8 mouse cellular contexts compared by ENCODE assay signal in the genomic region with DNA sequence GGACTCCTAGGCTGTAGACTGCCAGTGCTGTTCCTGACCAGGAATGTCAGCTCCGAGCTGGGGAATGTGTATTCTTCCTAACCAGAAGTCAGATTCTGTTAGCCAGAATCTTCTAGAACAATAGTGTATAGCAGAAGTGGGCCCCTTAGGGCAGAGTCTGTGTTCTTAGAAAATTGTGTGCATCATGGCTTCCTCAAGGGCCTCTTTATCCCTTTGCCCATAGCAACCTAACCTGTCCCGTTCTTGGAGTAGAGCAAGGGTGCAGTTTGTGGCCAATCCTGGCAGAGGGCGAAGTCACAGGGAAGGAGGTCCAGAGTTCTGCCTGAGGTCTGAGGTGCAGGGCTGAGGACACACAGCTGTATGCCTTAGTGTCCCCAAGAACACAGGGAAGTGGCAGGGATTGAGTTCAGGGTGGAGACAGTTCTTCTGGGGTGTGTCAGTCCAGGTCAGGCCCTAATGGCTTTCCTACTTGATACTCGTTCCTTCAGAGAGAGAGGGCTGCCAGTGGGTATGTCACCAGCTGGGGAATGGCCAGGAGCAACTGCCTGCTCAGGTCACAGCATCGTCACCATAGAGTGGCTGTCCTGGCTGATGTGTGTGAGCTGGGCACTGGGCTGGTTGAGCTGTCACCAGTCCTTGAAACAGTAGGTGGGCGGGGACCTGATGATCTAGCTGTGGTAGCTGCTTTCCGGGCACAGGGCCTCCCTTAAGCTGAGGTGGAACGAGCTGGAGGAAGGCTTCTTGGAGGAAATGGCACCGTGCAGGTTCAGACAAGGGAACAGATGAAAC. TPM values are rescaled to one million over a fixed set of nuclear protein-coding genes. Genes with fewer than 3 reads are reported as not detected.
A peak's percentile ranks its signal among the peaks of the same experiment; 100 is the strongest.
DNase-seq lines count a peak whose midpoint lies in the region; ATAC-seq lines count a peak whose summit lies in the region.

No protein-coding gene starts in this region.

- DNase-seq in heart, adult 18-20 months = peak; percentile 58 to 60
- DNase-seq in heart, postnatal 25 days (ENCODE audit: low spot score) = no peak
- DNase-seq in embryonic facial prominence, embryonic 10.5 days (ENCODE audit: low spot score) = no peak
- DNase-seq in intestine, embryonic 14.5 days (ENCODE audit: low spot score) = no peak
- no peak for DNase-seq in embryo, embryonic 10.5 days (ENCODE audit: low spot score)
- DNase-seq in yolk sac, embryonic 10.5 days (ENCODE audit: low spot score) = no peak
- no peak for DNase-seq in adipocyte (ENCODE audit: low spot score)

- peaks cover 59% of the 10 kb centered on the region for H3K4me1 ChIP-seq in embryonic facial prominence, embryonic 10.5 days
- H3K4me1 ChIP-seq in intestine, embryonic 14.5 days (replicated peaks; ENCODE audit: control insufficient read depth, insufficient read depth, low read length) = peaks cover 39% of the 10 kb centered on the region

- intact Hi-C loops in heart, postnatal 25 days (cut with DNase I) = no loop called here

- WGBS in embryonic facial prominence, embryonic 10.5 days = 73% methylated on average over 9 of the region's 9 CpGs
- WGBS in intestine, embryonic 14.5 days = 54% methylated on average over 9 of the region's 9 CpGs

- 0 out of 2 replicates have a peak overlapping the region, but pooled peaks have one; percentile 65 for H3K27ac ChIP-seq in embryonic facial prominence, embryonic 10.5 days (replicated peaks)
- peak overlapping the region; percentile 67; the same call in 1 of the 2 replicates for H3K27ac ChIP-seq in intestine, embryonic 14.5 days (ENCODE audit: low read depth)

- peaks cover 4% of the 10 kb centered on the region; the same call in 1 of the 2 replicates for H3K36me3 ChIP-seq in embryonic facial prominence, embryonic 10.5 days (replicated peaks)
- no peaks in the 10 kb centered on the region for H3K36me3 ChIP-seq in intestine, embryonic 14.5 days (ENCODE audit: control insufficient read depth, insufficient read depth, low read length)

- no peaks in the 10 kb centered on the region for H3K9me3 ChIP-seq in embryonic facial prominence, embryonic 10.5 days
- H3K9me3 ChIP-seq in intestine, embryonic 14.5 days (ENCODE audit: control insufficient read depth, low read length) = no peaks in the 10 kb centered on the region

- H3K9ac ChIP-seq in intestine, embryonic 14.5 days (ENCODE audit: low read length) = no peak overlapping the region

- no peak for ATAC-seq in intestine, embryonic 14.5 days (replicated peaks; ENCODE audit: low FRiP score, low TSS enrichment, low read depth)
- ATAC-seq in megakaryocyte progenitor cell, adult 5-6 weeks (replicated peaks; ENCODE audit: poor library complexity) = peak; percentile 13

- no peaks in the 10 kb centered on the region for H3K27me3 ChIP-seq in embryonic facial prominence, embryonic 10.5 days (replicated peaks; ENCODE audit: low read depth, poor library complexity, severe bottlenecking)
- no peaks in the 10 kb centered on the region for H3K27me3 ChIP-seq in intestine, embryonic 14.5 days (replicated peaks; ENCODE audit: control insufficient read depth, insufficient read depth, low read length)

- H3K4me2 ChIP-seq in intestine, embryonic 14.5 days (ENCODE audit: low read length) = no peak overlapping the region

- no peak overlapping the region for H3K4me3 ChIP-seq in embryonic facial prominence, embryonic 10.5 days
- H3K4me3 ChIP-seq in intestine, embryonic 14.5 days (ENCODE audit: low read depth, low read length) = no peak overlapping the region

RNA-seq across cellular contexts. Expression of a gene that starts 27.8 kb away (rescaled TPM):
- total RNA-seq in heart, adult 18-20 months (2021) = 10 to 100 TPM; 51.3 to 52.4 TPM
- total RNA-seq in heart, postnatal 25 days (2021) = 10 to 100 TPM; 41.5 to 45.9 TPM
- polyA plus RNA-seq in embryonic facial prominence, embryonic 10.5 days (2016; fragmentation: Nextera tagmentation; extraction: Ambion mirVana) = 8.8 and 9.3 TPM in 2 replicates
- polyA plus RNA-seq in intestine, embryonic 14.5 days (2014; fragmentation: Nextera tagmentation; extraction: Ambion mirVana) = 8.3 and 9.2 TPM in 2 replicates
- 1.1 and 1.2 TPM in 2 replicates for total RNA-seq in megakaryocyte progenitor cell, adult 5-6 weeks (2015)
- 1.9 and 2.5 TPM in 2 replicates for total RNA-seq in megakaryocyte progenitor cell, adult 5-6 weeks (2017)

Comparison
In these comparisons a context has a peak if more than half of its experiments do, and no peak if none do; other contexts are left out.
1. DNase-seq: peak in heart, adult 18-20 months (2 of 2); none in heart, postnatal 25 days (single experiment), embryonic facial prominence, embryonic 10.5 days (single experiment), intestine, embryonic 14.5 days (single experiment), embryo, embryonic 10.5 days (single experiment), yolk sac, embryonic 10.5 days (single experiment) and adipocyte (single experiment).
2. RNA of a gene that starts 27.8 kb away (total RNA-seq): 51.3 to 52.4 TPM in heart, adult 18-20 months and 41.5 to 45.9 TPM in heart, postnatal 25 days; 1.1 to 2.5 TPM in megakaryocyte progenitor cell, adult 5-6 weeks; every median in the first group is over 10 times any median in the second.